Mouse (Mus musculus) spleen, embryonic (tissue): ENCODE data around the gene Actrt3.
"Not testable (repeated sequence)": the region's sequence is repeated elsewhere in the genome, so short reads cannot be mapped to it uniquely, and the experiment has no call there.

Experiments
- CTCF ChIA-PET: fragments of 350-600 bp; sonication (Branson Sonifier 250); formaldehyde crosslinking; loops from one replicate; lab custom pipeline; 2022; lab: Charles Lee

Gene Actrt3

DNA sequence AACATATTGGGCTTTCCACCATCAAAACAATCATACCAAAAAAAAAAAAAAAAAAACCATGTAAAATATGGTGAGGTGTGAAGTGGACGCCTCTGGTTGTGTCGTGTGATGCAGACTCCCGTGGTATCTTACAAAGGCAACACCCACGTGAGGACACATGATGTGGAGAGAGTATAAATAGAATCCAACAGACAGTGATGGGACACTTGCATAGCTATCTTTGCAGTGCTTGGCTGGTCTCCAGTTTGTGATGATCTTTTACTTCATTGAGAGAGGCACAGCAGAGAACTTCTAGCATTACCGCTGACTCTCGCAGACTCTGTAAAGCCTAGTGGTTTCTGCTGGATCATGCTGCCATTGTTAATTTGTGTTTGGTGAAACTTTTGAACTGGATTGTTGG, 10.9 kb downstream of the Actrt3 start:
- CTCF ChIA-PET, result interaction anchor here (0.7 kb wide), 1 partner anchor 31 kb away, joined by 7 read pairs; no protein-coding TSS in a partner anchor

DNA sequence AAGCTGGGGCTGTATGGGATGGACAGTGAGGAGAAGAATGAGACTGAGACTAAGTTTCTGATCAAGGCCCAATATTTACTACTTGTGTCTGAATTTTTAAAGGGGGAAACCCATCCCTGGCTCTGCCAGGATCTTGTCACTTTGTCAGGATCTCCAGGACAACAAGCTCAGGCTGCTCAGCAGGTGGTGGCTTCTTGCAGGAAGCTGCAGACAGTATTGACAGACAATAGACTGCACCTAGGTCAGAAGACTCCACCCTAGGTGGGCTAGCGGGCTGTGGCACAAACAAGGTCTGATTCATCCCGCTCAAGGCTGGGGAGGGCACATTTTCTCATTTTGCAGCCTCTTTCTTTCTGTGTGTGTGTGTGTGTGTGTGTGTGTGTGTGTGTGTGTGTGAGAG, 26.2 kb downstream of the Actrt3 start:
- CTCF ChIA-PET, result no interaction called here

DNA sequence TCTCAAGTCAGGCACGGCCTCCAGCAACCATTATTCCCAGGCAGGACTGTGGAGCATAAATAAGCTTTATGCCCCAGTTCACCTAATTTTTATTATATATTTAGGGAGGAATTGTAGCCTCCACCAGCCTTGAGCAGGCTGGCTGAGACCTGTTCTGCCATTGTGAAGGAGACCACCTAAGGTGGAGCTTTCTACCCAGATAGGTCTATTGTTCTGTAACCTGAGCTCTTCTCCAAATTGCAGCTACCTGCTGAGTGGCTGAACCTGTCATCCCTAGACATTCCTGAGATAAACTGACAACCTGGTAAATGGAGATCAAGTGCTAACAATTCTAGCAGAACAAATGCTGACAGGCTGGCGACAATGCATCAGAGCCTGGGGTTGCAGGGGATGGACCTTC, 33.4 kb downstream of the Actrt3 start:
- CTCF ChIA-PET, result not testable (repeated sequence)

DNA sequence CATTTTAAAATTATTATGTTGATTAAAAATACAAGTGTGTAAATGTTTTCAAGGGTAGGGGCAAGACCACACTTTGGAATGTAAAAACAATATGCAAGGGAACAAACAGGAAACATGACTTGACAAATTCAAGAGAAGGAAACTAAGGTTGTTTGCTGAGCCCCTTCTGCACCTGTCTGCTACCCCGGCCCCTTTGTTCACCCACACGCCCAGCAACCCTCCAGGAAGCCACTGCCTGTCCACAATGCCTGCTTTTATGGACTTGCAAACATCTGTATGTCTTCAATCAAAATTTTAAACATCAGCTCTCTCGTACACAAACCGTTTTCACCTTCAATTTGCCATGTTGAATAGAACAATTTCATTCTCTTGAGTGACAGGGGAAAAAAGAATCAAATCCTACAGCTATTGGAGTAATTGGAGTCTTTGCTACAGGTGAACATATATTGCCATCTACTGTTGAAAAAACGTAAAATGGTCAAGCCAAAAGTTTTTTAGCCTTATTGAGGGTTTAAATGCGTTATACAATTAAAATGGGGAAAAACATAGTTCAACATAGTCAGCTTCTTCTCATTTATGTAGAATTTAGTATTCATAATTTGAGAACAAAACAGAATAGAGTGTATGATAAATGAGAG, 38.9 kb downstream of the Actrt3 start:
- CTCF ChIA-PET, result no interaction called here

DNA sequence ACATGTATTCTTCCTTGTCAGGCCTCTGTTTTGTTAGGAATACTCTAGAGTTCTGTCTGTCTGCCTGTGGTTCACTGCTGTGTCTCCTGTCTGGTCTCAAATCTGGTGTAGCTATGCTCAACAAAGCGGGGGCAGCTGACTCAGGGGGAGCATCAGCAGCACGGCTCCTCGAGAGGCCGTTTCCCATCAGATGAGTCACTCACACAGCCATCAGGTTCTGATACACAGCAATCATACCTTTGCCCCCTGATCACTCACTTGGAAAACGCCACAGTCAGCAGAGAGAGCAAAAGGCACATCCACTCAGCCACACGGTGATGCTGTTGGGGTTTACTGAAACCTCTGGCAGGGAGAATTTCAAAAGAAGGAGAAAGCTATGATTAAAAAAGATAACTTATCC, 46.0 kb downstream of the Actrt3 start:
- CTCF ChIA-PET, result no interaction called here

DNA sequence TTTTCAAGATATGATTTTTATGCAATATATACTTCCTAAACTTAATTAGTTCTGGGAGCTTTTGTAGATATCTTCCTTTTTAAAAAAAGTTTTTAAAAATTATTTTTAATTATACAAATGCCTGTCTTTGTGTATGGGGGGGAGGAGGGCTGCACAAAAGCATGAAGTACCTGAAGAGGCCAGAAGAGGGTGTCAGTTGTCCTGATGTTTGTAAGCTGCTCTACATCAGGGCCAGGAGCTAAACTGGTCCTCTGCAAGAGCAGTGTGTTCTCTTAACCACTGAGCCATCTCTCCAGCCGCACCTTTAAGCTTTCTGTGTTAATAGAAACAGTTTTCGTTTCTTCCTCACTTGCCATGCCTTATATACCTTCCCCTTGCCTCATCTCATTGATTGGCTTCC, 49.5 kb downstream of the Actrt3 start:
- CTCF ChIA-PET, result no interaction called here

DNA sequence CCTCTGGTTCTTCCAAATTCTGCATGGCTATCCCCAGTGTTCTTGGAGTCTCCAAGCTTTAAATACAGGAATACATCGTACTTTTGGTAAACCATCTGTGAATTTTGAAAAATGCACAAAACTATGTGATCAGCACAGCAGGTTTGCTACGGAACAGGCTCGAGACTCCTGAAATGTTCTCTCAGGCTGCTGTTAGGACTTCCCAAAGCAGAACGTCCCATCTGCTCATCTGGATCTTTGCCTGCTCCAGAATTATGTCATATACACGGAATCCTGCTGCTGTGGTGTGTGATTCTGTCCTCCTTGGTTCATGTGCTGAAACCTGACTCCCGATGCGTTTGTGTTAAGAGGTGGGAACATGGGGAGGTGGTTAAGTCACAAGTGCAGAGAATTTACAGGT, 50.8 kb downstream of the Actrt3 start:
- CTCF ChIA-PET, result no interaction called here

DNA sequence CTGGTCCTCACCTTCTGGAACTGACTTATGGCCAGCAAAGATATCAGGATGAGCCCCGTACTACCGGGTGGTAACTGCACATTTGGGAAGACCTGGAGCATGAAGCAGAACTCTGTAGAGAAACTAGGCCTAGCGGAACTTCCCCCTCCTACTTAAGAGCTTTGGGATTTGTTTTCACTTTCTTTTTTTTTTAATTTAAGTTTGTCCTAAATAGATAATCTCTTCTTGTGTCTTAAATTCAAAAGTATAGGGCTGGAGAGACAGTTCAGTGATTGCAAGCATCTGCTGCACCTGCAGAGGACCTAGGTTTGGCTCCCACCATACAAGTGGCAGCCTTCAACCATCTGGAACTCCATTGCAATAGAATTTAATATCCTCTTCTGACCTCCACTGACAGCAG, 51.8 kb downstream of the Actrt3 start, which contains the start of gene Mecom:
Mecom (minus strand) TSS at position 101 of the 400 bp plus-strand sequence.
- CTCF ChIA-PET, result no interaction called here
